12 mouse cellular contexts compared by ENCODE assay signal in genomic region chr4:137781949-137782348, GRCm38 (mm10).
"Had no signal": no experiment of that assay in that cellular context is flagged by ENCODE, and none has a peak within 500 bp of the region (broad histone marks: within the 10 kb centered on the region; RNA-seq: fewer than 3 reads in every experiment).

No protein-coding gene starts in this region.

- H3K4me2 ChIP-seq: kidney, embryonic 15.5 days; limb, embryonic 15.5 days; lung, embryonic 15.5 days; midbrain, embryonic 13.5 days; neural tube, embryonic 15.5 days; stomach, embryonic 15.5 days had no signal

- DNase-seq: kidney, adult 2 months; layer of hippocampus, adult 9-11 months; layer of hippocampus, postnatal 36 days; thymus, postnatal 4 days had no signal

- H3K4me3 ChIP-seq: kidney, embryonic 15.5 days; limb, embryonic 15.5 days; lung, embryonic 15.5 days; midbrain, embryonic 13.5 days; myocyte; neural tube, embryonic 15.5 days; stomach, embryonic 15.5 days had no signal

- H3K27me3 ChIP-seq: kidney, embryonic 15.5 days; limb, embryonic 15.5 days; lung, embryonic 15.5 days; midbrain, embryonic 13.5 days; neural tube, embryonic 15.5 days; stomach, embryonic 15.5 days had no signal

- H3K9ac ChIP-seq: kidney, embryonic 15.5 days; limb, embryonic 15.5 days; lung, embryonic 15.5 days; midbrain, embryonic 13.5 days; neural tube, embryonic 15.5 days; stomach, embryonic 15.5 days had no signal

- H3K9me3 ChIP-seq: kidney, embryonic 15.5 days; limb, embryonic 15.5 days; lung, embryonic 15.5 days; midbrain, embryonic 13.5 days; neural tube, embryonic 15.5 days; stomach, embryonic 15.5 days had no signal

- H3K27ac ChIP-seq: kidney, embryonic 15.5 days; limb, embryonic 15.5 days; lung, embryonic 15.5 days; midbrain, embryonic 13.5 days; neural tube, embryonic 15.5 days; stomach, embryonic 15.5 days had no signal

- ATAC-seq: intestine, embryonic 16.5 days; midbrain, embryonic 13.5 days had no signal

- H3K36me3 ChIP-seq: kidney, embryonic 15.5 days; limb, embryonic 15.5 days; lung, embryonic 15.5 days; midbrain, embryonic 13.5 days; neural tube, embryonic 15.5 days; stomach, embryonic 15.5 days had no signal
